Mouse (Mus musculus): ENCODE results near the gene Nup62cl. TPM values are rescaled to one million over a fixed set of nuclear protein-coding genes. Genes with fewer than 3 reads are reported as not detected.

Nup62cl gene
- polyA plus RNA-seq (2015; fragmentation: Nextera tagmentation; extraction: Ambion mirVana), result 1.8 and 2.5 TPM in 2 replicates

- Histone ChIP-seq H3K36me3 (no peaks in the 10 kb centered on the region), H3K4me1 (peaks cover 5% of the 10 kb centered on the region; the same call in 1 of the 2 replicates), H3K4me2 (replicated peaks) (peak within 1 kb of the TSS; percentile 49), H3K27ac (replicated peaks) (no peak within 1 kb of the TSS), H3K9me3 (replicated peaks) (no peaks in the 10 kb centered on the region), H3K27me3 (peaks cover 21% of the 10 kb centered on the region), H3K9ac (no peak within 1 kb of the TSS), H3K4me3 (replicated peaks) (peak within 1 kb of the TSS; percentile 42)
- 26% methylated on average over 64 of the region's 64 CpGs for WGBS
- peak; percentile 54 for ATAC-seq (ENCODE audit: insufficient number of reproducible peaks, low FRiP score, low TSS enrichment, low read depth)
Measured at GRCm38 (mm10) chrX:140062135-140062975, at the start of gene Nup62cl, which contains the start of gene Pih1h3b. Gene Nup62cl, minus strand, starts transcription at chrX:140062712. Gene Pih1h3b, plus strand, starts transcription at chrX:140062879.

DNA sequence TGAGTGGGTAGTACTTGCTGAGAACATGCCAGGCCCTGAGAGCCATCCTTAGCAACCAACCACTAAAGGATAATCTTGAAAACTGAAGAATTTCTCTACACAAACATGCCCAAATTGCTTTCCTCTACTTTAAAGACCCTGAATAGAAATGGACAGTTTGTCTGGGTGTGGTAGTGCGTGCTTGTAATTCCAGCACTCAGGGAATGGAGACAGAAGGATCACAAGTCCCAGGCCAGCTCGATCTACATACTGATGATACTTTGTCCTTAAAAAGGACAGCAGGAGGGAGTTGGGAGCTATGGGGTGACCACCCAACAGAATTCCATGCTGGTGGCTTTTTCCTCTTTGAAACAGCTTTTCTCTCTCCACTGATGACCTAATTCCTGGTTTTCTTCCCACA, 31.6 kb upstream of the Nup62cl start:
- Histone ChIP-seq H3K4me1 (no peaks in the 10 kb centered on the region), H3K36me3 (no peaks in the 10 kb centered on the region), H3K4me3 (replicated peaks) (no peak overlapping the region), H3K4me2 (replicated peaks) (no peak overlapping the region), H3K27ac (replicated peaks) (no peak overlapping the region), H3K9me3 (replicated peaks) (no peaks in the 10 kb centered on the region), H3K9ac (no peak overlapping the region), H3K27me3 (0 out of 2 replicates have a peak, but pooled peaks cover 3% of the 10 kb centered on the region)
- ATAC-seq (ENCODE audit: insufficient number of reproducible peaks, low FRiP score, low TSS enrichment, low read depth), result no peak
- WGBS, result 73% methylated on average over 2 of the region's 2 CpGs

DNA sequence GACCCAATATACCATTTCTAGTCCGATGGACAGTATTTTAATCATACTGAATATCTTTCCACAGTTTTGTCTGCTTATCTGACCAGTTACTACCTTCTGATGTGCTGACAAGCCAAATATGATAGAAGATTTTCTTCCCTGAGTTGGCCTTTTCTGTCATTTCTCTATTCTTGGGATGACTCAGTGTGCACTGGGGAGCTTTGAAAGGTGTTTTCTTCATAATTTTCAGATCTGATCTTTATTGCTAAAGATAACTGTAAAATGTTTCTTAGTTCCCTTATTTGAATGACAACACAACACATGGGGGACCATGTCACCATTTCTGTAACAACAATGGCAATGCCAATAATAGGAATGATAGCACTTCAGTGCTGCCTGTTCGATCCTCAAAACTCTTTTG, 20.0 kb upstream of the Nup62cl start:
- Histone ChIP-seq H3K9me3 (replicated peaks) (no peaks in the 10 kb centered on the region), H3K36me3 (no peaks in the 10 kb centered on the region), H3K4me2 (replicated peaks) (no peak overlapping the region), H3K27me3 (no peaks in the 10 kb centered on the region), H3K9ac (no peak overlapping the region), H3K27ac (replicated peaks) (no peak overlapping the region), H3K4me3 (replicated peaks) (no peak overlapping the region), H3K4me1 (no peaks in the 10 kb centered on the region)
- ATAC-seq (ENCODE audit: insufficient number of reproducible peaks, low FRiP score, low TSS enrichment, low read depth), result no peak
- 93% methylated on average over 2 of the region's 2 CpGs for WGBS

GRCm38 (mm10) chrX:140060886-140061874, 1.3 kb downstream of the Nup62cl start:
- peaks cover 21% of the 10 kb centered on the region for H3K27me3 ChIP-seq
- H3K9ac ChIP-seq, result no peak overlapping the region
- no peaks in the 10 kb centered on the region for H3K36me3 ChIP-seq
- ATAC-seq (ENCODE audit: insufficient number of reproducible peaks, low FRiP score, low TSS enrichment, low read depth), result no peak
- peak overlapping the region; percentile 49 for H3K4me2 ChIP-seq (replicated peaks)
- 23% methylated on average over 88 of the region's 90 CpGs for WGBS
- peaks cover 5% of the 10 kb centered on the region; the same call in 1 of the 2 replicates for H3K4me1 ChIP-seq
- no peaks in the 10 kb centered on the region for H3K9me3 ChIP-seq (replicated peaks)
- H3K4me3 ChIP-seq (replicated peaks), result peak overlapping the region; percentile 42
- no peak overlapping the region for H3K27ac ChIP-seq (replicated peaks)

GRCm38 (mm10) chrX:139998691-139999065, 63.8 kb downstream of the Nup62cl start:
- Histone ChIP-seq H3K4me1 (no peaks in the 10 kb centered on the region), H3K36me3 (no peaks in the 10 kb centered on the region), H3K4me3 (replicated peaks) (peak overlapping the region; percentile 55), H3K4me2 (replicated peaks) (no peak overlapping the region), H3K9me3 (replicated peaks) (no peaks in the 10 kb centered on the region), H3K9ac (no peak overlapping the region), H3K27ac (replicated peaks) (no peak overlapping the region), H3K27me3 (no peaks in the 10 kb centered on the region)
- no peak for ATAC-seq (ENCODE audit: insufficient number of reproducible peaks, low FRiP score, low TSS enrichment, low read depth)
- 76% methylated on average over 4 of the region's 4 CpGs for WGBS

DNA sequence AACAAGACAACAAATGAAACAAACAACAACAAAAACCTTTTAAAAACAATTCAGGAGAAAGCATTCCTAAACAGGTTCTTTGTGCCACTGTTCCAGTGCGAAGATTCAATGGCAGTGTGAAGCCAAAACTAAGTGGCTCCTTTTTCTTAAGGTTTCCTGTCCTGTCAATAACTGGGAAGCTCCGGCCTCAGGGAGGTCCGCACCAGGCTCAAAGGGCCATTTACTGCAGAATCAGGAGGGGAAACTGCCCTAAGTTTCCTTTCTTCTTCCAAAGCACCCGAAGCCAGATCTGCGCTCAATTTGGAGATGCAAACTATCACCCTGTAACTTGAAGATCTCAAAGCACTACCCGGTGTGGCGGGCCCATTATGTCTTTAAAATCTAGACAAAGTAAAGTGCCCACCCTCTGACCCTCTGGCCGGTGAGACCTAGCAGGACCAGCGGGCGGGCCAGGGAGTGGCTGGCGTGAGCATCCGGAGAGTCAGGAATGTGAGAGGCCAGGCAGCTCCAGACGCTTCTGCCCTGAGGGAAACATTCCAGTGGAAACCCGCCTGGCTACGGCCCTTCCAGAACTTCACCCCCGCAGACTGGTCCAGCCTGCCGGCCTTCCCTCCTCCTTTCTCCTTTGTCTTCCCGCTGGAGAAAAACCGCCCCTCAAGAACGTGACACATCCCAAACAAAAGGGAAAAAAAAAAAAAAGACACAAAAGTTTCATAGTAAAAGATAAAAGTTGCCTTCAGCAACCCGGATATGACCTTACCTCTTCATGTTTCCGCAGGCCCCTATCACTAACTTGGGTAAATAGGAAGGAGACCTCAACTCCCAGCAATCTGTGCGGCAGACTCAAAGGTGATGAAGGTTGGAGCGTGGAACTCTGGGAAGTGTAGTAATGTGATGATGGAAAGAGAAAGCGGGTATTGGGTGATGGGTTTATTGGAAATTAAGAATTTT, 64.5 kb downstream of the Nup62cl start, which contains the start of gene Rbm41:
TSS of gene Rbm41 (minus strand) at position 856 of the 951 bp plus-strand sequence.
- H3K27ac ChIP-seq (replicated peaks), result peak within 1 kb of the TSS; percentile 51
- 16% methylated on average over 25 of the region's 25 CpGs for WGBS
- H3K9ac ChIP-seq, result peak within 1 kb of the TSS; percentile 42
- peak; percentile 76; the same call in 1 of the 2 replicates for ATAC-seq (ENCODE audit: insufficient number of reproducible peaks, low FRiP score, low TSS enrichment, low read depth)
- H3K4me1 ChIP-seq, result no peaks in the 10 kb centered on the region
- H3K4me3 ChIP-seq (replicated peaks), result peak within 1 kb of the TSS; percentile 55
- H3K36me3 ChIP-seq, result 0 out of 2 replicates have a peak, but pooled peaks cover 3% of the 10 kb centered on the region
- H3K4me2 ChIP-seq (replicated peaks), result peak within 1 kb of the TSS; percentile 42
- H3K9me3 ChIP-seq (replicated peaks), result no peaks in the 10 kb centered on the region
- no peaks in the 10 kb centered on the region for H3K27me3 ChIP-seq

- no peak overlapping the region for H3K9ac ChIP-seq
- no peaks in the 10 kb centered on the region for H3K9me3 ChIP-seq (replicated peaks)
- H3K27me3 ChIP-seq, result no peaks in the 10 kb centered on the region
- no peaks in the 10 kb centered on the region for H3K36me3 ChIP-seq
- no peak overlapping the region for H3K4me3 ChIP-seq (replicated peaks)
- 82% methylated on average over 5 of the region's 5 CpGs for WGBS
- no peak overlapping the region for H3K27ac ChIP-seq (replicated peaks)
- H3K4me2 ChIP-seq (replicated peaks), result no peak overlapping the region
- no peaks in the 10 kb centered on the region for H3K4me1 ChIP-seq
- no peak for ATAC-seq (ENCODE audit: insufficient number of reproducible peaks, low FRiP score, low TSS enrichment, low read depth)
Measured at GRCm38 (mm10) chrX:139982115-139982514, 80.4 kb downstream of the Nup62cl start.

Other genes starting within 250 kb of the Nup62cl start
- gene Morc4, start 191.0 kb downstream of the Nup62cl start, polyA plus RNA-seq (2015; fragmentation: Nextera tagmentation; extraction: Ambion mirVana), result 16.3 and 22.4 TPM in 2 replicates
- gene Rbm41, start 64.1 kb downstream of the Nup62cl start, polyA plus RNA-seq (2015; fragmentation: Nextera tagmentation; extraction: Ambion mirVana), result 4.1 and 4.3 TPM in 2 replicates
- gene Pih1h3b, start 167 bp upstream of the Nup62cl start, polyA plus RNA-seq (2015; fragmentation: Nextera tagmentation; extraction: Ambion mirVana), result 0.14 and 0.67 TPM in 2 replicates